Mouse (Mus musculus): ENCODE data around the gene Rbpj.

DNA sequence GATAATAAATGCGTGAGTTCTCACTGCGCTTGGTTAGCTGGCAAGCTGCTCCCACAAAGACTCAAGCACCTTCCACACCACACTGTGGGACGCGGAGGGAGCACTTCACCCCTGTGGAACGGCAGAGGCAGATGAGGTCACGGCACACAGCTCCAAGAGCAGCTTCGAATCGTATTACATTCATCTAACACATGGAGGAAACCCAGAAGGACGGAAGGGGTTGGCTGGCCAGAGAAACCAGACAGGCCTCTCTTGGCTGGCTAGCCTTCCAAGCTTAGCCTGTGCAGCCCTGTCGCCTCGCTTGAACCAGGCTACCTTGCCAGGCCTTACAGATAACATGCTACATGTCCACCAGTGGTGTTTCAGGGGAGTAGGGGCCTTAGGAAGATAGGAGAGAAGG is 6.5 kb downstream of the Rbpj start:
- TF ChIP-seq CTCF (IDR thresholded peaks at IDR 0.05; ENCODE audit: borderline replicate concordance, control insufficient read depth, extremely low read depth, insufficient read depth, low read length, poor library complexity) (no peak), POLR2A (IDR thresholded peaks at IDR 0.05; ENCODE audit: control insufficient read depth, extremely low read depth, insufficient read depth, low read length, poor library complexity) (no peak)
